23 mouse cellular contexts compared by ENCODE assay signal in the genomic region with DNA sequence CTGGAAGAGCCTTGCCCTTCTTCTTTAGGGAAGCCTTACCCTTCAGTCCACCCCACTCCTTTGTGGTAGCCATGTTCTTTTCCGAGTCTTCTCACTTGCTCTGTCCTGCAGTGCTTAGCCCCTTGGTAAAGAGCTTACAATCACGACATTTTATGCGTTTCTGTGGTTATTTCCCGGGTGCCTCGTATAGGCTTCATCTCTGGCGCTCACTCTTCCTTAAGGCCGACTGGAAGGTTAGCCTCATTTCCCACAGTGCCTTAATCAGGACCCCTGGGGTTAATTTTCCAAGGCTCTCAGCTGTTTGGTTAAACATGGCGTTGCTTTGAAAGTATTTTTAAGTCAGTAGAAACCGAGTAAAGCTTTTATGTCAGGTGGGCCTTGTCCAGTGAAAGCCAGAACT.
"Had no signal": no experiment of that assay in that cellular context is flagged by ENCODE, and none has a peak within 500 bp of the region (broad histone marks: within the 10 kb centered on the region; RNA-seq: fewer than 3 reads in every experiment).

No protein-coding gene starts in this region.

- DNase-seq: kidney, adult 18-20 months; kidney, postnatal 10 days; layer of hippocampus, adult 9-11 months; liver; lung, adult 18-20 months; lung, postnatal 10 days; lung, postnatal 36 days; midbrain, embryonic 14.5 days; right cerebral cortex, adult 18-20 months; right cerebral cortex, postnatal 14 days; right cerebral cortex, postnatal 4 days; thymus, postnatal 36 days had no signal

- H3K4me1 ChIP-seq: midbrain, embryonic 10.5 days; neural tube, embryonic 12.5 days had no signal

- ATAC-seq: intestine, embryonic 15.5 days; liver, embryonic 12.5 days had no signal

- H3K4me2 ChIP-seq: intestine, embryonic 15.5 days; liver, embryonic 12.5 days; liver, embryonic 15.5 days; lung, embryonic 15.5 days; neural tube, embryonic 12.5 days; neural tube, embryonic 15.5 days; stomach, embryonic 15.5 days had no signal

- H3K36me3 ChIP-seq: intestine, embryonic 15.5 days; limb, embryonic 13.5 days; liver, embryonic 12.5 days; liver, embryonic 15.5 days; lung, embryonic 15.5 days; midbrain, embryonic 10.5 days; neural tube, embryonic 12.5 days; neural tube, embryonic 15.5 days; stomach, embryonic 15.5 days had no signal

- H3K27ac ChIP-seq: intestine, embryonic 15.5 days; layer of hippocampus, adult 2 months; limb, embryonic 13.5 days; liver, embryonic 12.5 days; liver, embryonic 15.5 days; lung, embryonic 15.5 days; midbrain, embryonic 10.5 days; neural tube, embryonic 12.5 days; neural tube, embryonic 15.5 days; stomach, embryonic 15.5 days had no signal

- H3K4me3 ChIP-seq: intestine, embryonic 15.5 days; layer of hippocampus, adult 2 months; limb, embryonic 13.5 days; liver, embryonic 12.5 days; liver, embryonic 15.5 days; lung, embryonic 15.5 days; megakaryocyte, embryonic 14.5 days; midbrain, embryonic 10.5 days; neural tube, embryonic 12.5 days; neural tube, embryonic 15.5 days; stomach, embryonic 15.5 days had no signal

- H3K9me3 ChIP-seq: intestine, embryonic 15.5 days; limb, embryonic 13.5 days; liver, embryonic 12.5 days; liver, embryonic 15.5 days; lung, embryonic 15.5 days; megakaryocyte, embryonic 14.5 days; midbrain, embryonic 10.5 days; neural tube, embryonic 12.5 days; neural tube, embryonic 15.5 days; stomach, embryonic 15.5 days had no signal

- H3K27me3 ChIP-seq: intestine, embryonic 15.5 days; limb, embryonic 13.5 days; liver, embryonic 12.5 days; liver, embryonic 15.5 days; lung, embryonic 15.5 days; megakaryocyte, embryonic 14.5 days; neural tube, embryonic 12.5 days; neural tube, embryonic 15.5 days; stomach, embryonic 15.5 days had no signal

- H3K9ac ChIP-seq: intestine, embryonic 15.5 days; limb, embryonic 13.5 days; liver, embryonic 12.5 days; liver, embryonic 15.5 days; lung, embryonic 15.5 days; neural tube, embryonic 12.5 days; neural tube, embryonic 15.5 days; stomach, embryonic 15.5 days had no signal
